Mouse (Mus musculus) embryo, embryonic 10.5 days (tissue): Measurements from ENCODE around the gene Cdca7l.
A peak's percentile ranks its signal among the peaks of the same experiment; 100 is the strongest.
"Not testable (repeated sequence)": the region's sequence is repeated elsewhere in the genome, so short reads cannot be mapped to it uniquely, and the experiment has no call there.

Source experiments
- DNase-seq: peaks from one replicate; pipeline ENCODE4 v3.0.0-alpha.2; 2015; ENCODE audit warnings: low spot score

The Cdca7l gene

GRCm38 (mm10) chr12:117803989-117804388 is at the start of gene Cdca7l:
Gene Cdca7l, plus strand, starts transcription at chr12:117804289.
- not testable (repeated sequence) for DNase-seq

- no peak for DNase-seq
These were observed 48.1 kb upstream of the Cdca7l start for GRCm38 (mm10) chr12:117756010-117756409.

- no peak for DNase-seq
These were observed 43.7 kb upstream of the Cdca7l start for GRCm38 (mm10) chr12:117760373-117760772.

GRCm38 (mm10) chr12:117760846-117761245 is 43.2 kb upstream of the Cdca7l start:
- DNase-seq: no peak

GRCm38 (mm10) chr12:117761698-117762097 is 42.4 kb upstream of the Cdca7l start:
- peak; percentile 31 for DNase-seq

GRCm38 (mm10) chr12:117763247-117763646 is 40.8 kb upstream of the Cdca7l start:
- no peak for DNase-seq

GRCm38 (mm10) chr12:117764839-117765238 is 39.2 kb upstream of the Cdca7l start:
- peak; percentile 97 for DNase-seq

GRCm38 (mm10) chr12:117769113-117769512 is 35.0 kb upstream of the Cdca7l start:
- peak; percentile 96 for DNase-seq

GRCm38 (mm10) chr12:117770211-117770610 is 33.9 kb upstream of the Cdca7l start:
- DNase-seq: no peak

- no peak for DNase-seq
These were observed 32.9 kb upstream of the Cdca7l start for GRCm38 (mm10) chr12:117771156-117771555.

- peak; percentile 88 for DNase-seq
These were observed 31.5 kb upstream of the Cdca7l start for GRCm38 (mm10) chr12:117772638-117773037.

GRCm38 (mm10) chr12:117776841-117777240 is 27.2 kb upstream of the Cdca7l start:
- no peak for DNase-seq

- DNase-seq: no peak
These were observed 22.7 kb upstream of the Cdca7l start for GRCm38 (mm10) chr12:117781360-117781759.

- no peak for DNase-seq
These were observed 20.7 kb upstream of the Cdca7l start for GRCm38 (mm10) chr12:117783426-117783825.

GRCm38 (mm10) chr12:117786621-117787020 is 17.5 kb upstream of the Cdca7l start:
- no peak for DNase-seq

GRCm38 (mm10) chr12:117788513-117789011 is 15.5 kb upstream of the Cdca7l start:
- peak; percentile 46 for DNase-seq

- DNase-seq: peak; percentile 43
These were observed 15.1 kb upstream of the Cdca7l start for GRCm38 (mm10) chr12:117789017-117789416.

GRCm38 (mm10) chr12:117795303-117795702 is 8.8 kb upstream of the Cdca7l start:
- no peak for DNase-seq

GRCm38 (mm10) chr12:117805576-117805975 is 1.5 kb downstream of the Cdca7l start:
- DNase-seq: no peak

GRCm38 (mm10) chr12:117806007-117806451 is 1.9 kb downstream of the Cdca7l start:
- peak; percentile 43 for DNase-seq

GRCm38 (mm10) chr12:117806470-117806869 is 2.4 kb downstream of the Cdca7l start:
- no peak for DNase-seq

- DNase-seq: peak; percentile 58
These were observed 3.5 kb downstream of the Cdca7l start for GRCm38 (mm10) chr12:117807637-117808036.

- DNase-seq: peak; percentile 72
These were observed 4.6 kb downstream of the Cdca7l start for GRCm38 (mm10) chr12:117808355-117809326.
